ENCODE assay signal across 10 mouse cellular contexts in the genomic region with DNA sequence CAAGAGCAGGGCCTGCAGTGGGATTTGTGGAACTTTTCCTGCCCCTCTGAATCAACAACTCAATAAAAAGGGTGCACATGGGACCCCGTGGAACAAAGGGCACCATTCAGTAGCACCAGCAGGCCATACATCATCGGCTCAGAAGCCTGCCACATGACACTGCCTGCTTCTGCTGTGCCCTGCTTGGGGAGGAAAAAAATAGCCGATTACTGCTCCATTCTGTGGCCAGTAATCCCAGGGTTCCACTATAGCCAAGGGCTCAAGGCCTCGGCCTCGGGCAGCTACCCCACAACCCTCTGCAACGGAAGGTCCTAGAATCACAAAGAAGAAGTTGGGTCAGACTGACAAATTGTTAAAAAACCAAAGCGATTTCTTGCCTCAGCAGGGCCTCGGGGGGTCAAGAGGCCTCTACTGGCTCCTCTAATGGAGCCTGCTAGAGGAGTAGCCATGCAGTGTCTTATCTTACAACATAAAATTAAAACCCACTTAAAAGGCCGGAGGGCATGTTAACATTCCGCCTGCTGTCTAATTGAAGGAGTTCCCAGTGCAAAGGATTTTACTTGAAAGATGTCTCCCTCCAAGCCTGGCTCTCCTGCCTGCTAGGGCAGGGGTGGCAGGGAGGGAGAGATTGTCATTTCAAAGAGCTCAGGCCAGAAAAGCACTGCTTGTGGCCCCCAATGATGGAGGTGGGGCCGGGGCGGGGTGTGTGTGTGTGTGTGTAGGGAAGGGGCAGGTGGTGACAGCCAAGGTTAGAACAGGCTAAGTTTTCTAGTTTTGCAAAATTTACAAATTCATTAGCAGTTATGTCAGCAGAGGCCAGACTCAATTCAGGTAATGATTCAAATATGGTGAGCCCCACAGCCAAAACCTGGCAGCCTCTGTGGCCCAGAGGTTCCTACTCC. TPM values are rescaled to one million over a fixed set of nuclear protein-coding genes. Genes with fewer than 3 reads are reported as not detected.
DNase-seq lines count a peak whose midpoint lies in the region; ATAC-seq and TF ChIP-seq lines count a peak whose summit lies in the region.
"Had no signal": no experiment of that assay in that cellular context is flagged by ENCODE, and none has a peak within 500 bp of the region (broad histone marks: within the 10 kb centered on the region; RNA-seq: fewer than 3 reads in every experiment).

No protein-coding gene starts in this region.

- TF ChIP-seq CTCF in brain, embryonic 14.5 days (IDR thresholded peaks at IDR 0.05; ENCODE audit: borderline replicate concordance, extremely low read depth, insufficient read depth, insufficient read length): no peak
- TF ChIP-seq CTCF in forebrain, postnatal 0 days (IDR thresholded peaks at IDR 0.05; ENCODE audit: low read depth): no peak

- no peaks in the 10 kb centered on the region for H3K9me3 ChIP-seq in forebrain, postnatal 0 days (ENCODE audit: low read length)
- no peaks in the 10 kb centered on the region for H3K9me3 ChIP-seq in midbrain, embryonic 14.5 days (ENCODE audit: control insufficient read depth, low read length)

- TF ChIP-seq POLR2A in brain, embryonic 14.5 days (IDR thresholded peaks at IDR 0.05; ENCODE audit: borderline replicate concordance, extremely low read depth, insufficient read depth, insufficient read length, poor library complexity, severe bottlenecking): no peak

- WGBS in forebrain, postnatal 0 days: 45% methylated on average over 12 of the region's 12 CpGs
- WGBS in midbrain, embryonic 14.5 days: 35% methylated on average over 12 of the region's 12 CpGs

- no peak overlapping the region for H3K9ac ChIP-seq in forebrain, postnatal 0 days
- H3K9ac ChIP-seq in midbrain, embryonic 14.5 days (replicated peaks; ENCODE audit: low read length): no peak overlapping the region

- ATAC-seq in forebrain, postnatal 0 days: peak; percentile 23; the same call in 1 of the 2 replicates
- no peak for ATAC-seq in midbrain, embryonic 14.5 days (ENCODE audit: low FRiP score, low TSS enrichment)

- no peak overlapping the region for H3K27ac ChIP-seq in forebrain, postnatal 0 days (ENCODE audit: low read depth, low read length)
- H3K27ac ChIP-seq in midbrain, embryonic 14.5 days (replicated peaks; ENCODE audit: low read depth, low read length): no peak overlapping the region
- H3K27ac ChIP-seq: macrophage had no signal

- H3K4me3 ChIP-seq in forebrain, postnatal 0 days (ENCODE audit: low read depth, low read length): no peak overlapping the region
- H3K4me3 ChIP-seq in midbrain, embryonic 14.5 days (replicated peaks; ENCODE audit: low read depth, low read length): no peak overlapping the region

- no peak overlapping the region for H3K4me2 ChIP-seq in forebrain, postnatal 0 days (ENCODE audit: low read depth)
- H3K4me2 ChIP-seq in midbrain, embryonic 14.5 days (ENCODE audit: low read length): peak overlapping the region; percentile 33

- H3K4me1 ChIP-seq in forebrain, postnatal 0 days (ENCODE audit: insufficient read depth): no peaks in the 10 kb centered on the region
- H3K4me1 ChIP-seq in midbrain, embryonic 14.5 days (ENCODE audit: control insufficient read depth, insufficient read depth, low read length): peaks cover 23% of the 10 kb centered on the region

- peak; percentile 43 for DNase-seq in layer of hippocampus, adult 9-11 months
- no peak for DNase-seq in layer of hippocampus, adult 8-10 months (ENCODE audit: low spot score in 2 of 2)
- DNase-seq in brain, embryonic 14.5 days (ENCODE audit: low read depth): peak; percentile 53
- DNase-seq in forebrain, postnatal 0 days: no peak
- DNase-seq in midbrain, embryonic 14.5 days: no peak
- no peak for DNase-seq in urinary bladder, postnatal 25 days (ENCODE audit: low spot score)
- no peak for DNase-seq in spleen, adult 12 weeks (ENCODE audit: low spot score)
- no peak for DNase-seq in T-cell, adult 2 months (ENCODE audit: low spot score)
- DNase-seq: kidney, adult 9 months had no signal

- no peaks in the 10 kb centered on the region for H3K36me3 ChIP-seq in forebrain, postnatal 0 days (ENCODE audit: insufficient read depth)
- no peaks in the 10 kb centered on the region for H3K36me3 ChIP-seq in midbrain, embryonic 14.5 days (ENCODE audit: control insufficient read depth, insufficient read depth, low read length)

- H3K27me3 ChIP-seq in forebrain, postnatal 0 days (ENCODE audit: insufficient read depth, low read length): peaks cover 4% of the 10 kb centered on the region; the same call in 1 of the 2 replicates
- H3K27me3 ChIP-seq in midbrain, embryonic 14.5 days (ENCODE audit: control insufficient read depth, insufficient read depth, low read length): no peaks in the 10 kb centered on the region

RNA-seq across cellular contexts. Expression of gene Tbx4, which starts 31.1 kb away (rescaled TPM):
- under 1 TPM; 0.11 to 0.17 (median 0.14) TPM for total RNA-seq in layer of hippocampus, adult 8-10 months (2022)
- 0.33 and 0.42 TPM in 2 replicates for polyA plus RNA-seq in brain, embryonic 14.5 days (2012; rRNA removed)
- 0.15 and 0.33 TPM in 2 replicates for total RNA-seq in forebrain, postnatal 0 days (2014; rRNA removed)
- polyA plus RNA-seq in forebrain, postnatal 0 days (2015; fragmentation: Nextera tagmentation; extraction: Ambion mirVana): 0.19 TPM in 2 replicates
- polyA plus RNA-seq in midbrain, embryonic 14.5 days (2014; fragmentation: Nextera tagmentation; extraction: Ambion mirVana): 0.21 and 0.22 TPM in 2 replicates
- polyA plus RNA-seq: macrophage had no signal

Comparison
In these comparisons a context has a peak if more than half of its experiments do, and no peak if none do; other contexts are left out.
1. DNase-seq: peak in layer of hippocampus, adult 9-11 months (single experiment) and brain, embryonic 14.5 days (single experiment); none in layer of hippocampus, adult 8-10 months (0 of 2), forebrain, postnatal 0 days (single experiment), midbrain, embryonic 14.5 days (single experiment), urinary bladder, postnatal 25 days (single experiment), spleen, adult 12 weeks (single experiment) and T-cell, adult 2 months (single experiment).